Mouse (Mus musculus) lung, postnatal 36 days (tissue): ENCODE results near the gene Sulf2.

Experiments
- DNase-seq: peaks from one replicate; pipeline ENCODE4 v3.0.0; 2022; ENCODE audit warnings: mixed read lengths

Gene Sulf2

GRCm38 (mm10) chr2:166045549-166046501, 109.6 kb downstream of the Sulf2 start:
- DNase-seq: peak; percentile 57

GRCm38 (mm10) chr2:166045006-166045405, 110.5 kb downstream of the Sulf2 start:
- DNase-seq: no peak

GRCm38 (mm10) chr2:166042542-166042941, 112.9 kb downstream of the Sulf2 start:
- no peak for DNase-seq

GRCm38 (mm10) chr2:166039681-166040080, 115.8 kb downstream of the Sulf2 start:
- no peak for DNase-seq

GRCm38 (mm10) chr2:166035725-166036124, 119.7 kb downstream of the Sulf2 start:
- peak; percentile 90 for DNase-seq

GRCm38 (mm10) chr2:166034967-166035490, 120.4 kb downstream of the Sulf2 start:
- no peak for DNase-seq

- no peak for DNase-seq
Measured at GRCm38 (mm10) chr2:166032628-166033027, 122.8 kb downstream of the Sulf2 start.

GRCm38 (mm10) chr2:166031120-166031929, 124.1 kb downstream of the Sulf2 start:
- DNase-seq: peak; percentile 82

- peak; percentile 45 for DNase-seq
Measured at GRCm38 (mm10) chr2:166030256-166030995, 125.0 kb downstream of the Sulf2 start.

- DNase-seq: no peak
Measured at GRCm38 (mm10) chr2:166029232-166029631, 126.2 kb downstream of the Sulf2 start.

- DNase-seq: peak; percentile 54
Measured at GRCm38 (mm10) chr2:166027834-166028233, 127.6 kb downstream of the Sulf2 start.

- DNase-seq: peak; percentile 62
Measured at GRCm38 (mm10) chr2:166025943-166026342, 129.5 kb downstream of the Sulf2 start.

GRCm38 (mm10) chr2:166024621-166025020, 130.8 kb downstream of the Sulf2 start:
- DNase-seq: no peak

GRCm38 (mm10) chr2:166024079-166024478, 131.4 kb downstream of the Sulf2 start:
- DNase-seq: no peak
